Mouse (Mus musculus): Measurements from ENCODE around the gene Trdmt1. TPM values are rescaled to one million over a fixed set of nuclear protein-coding genes. Genes with fewer than 3 reads are reported as not detected.
A peak's percentile ranks its signal among the peaks of the same experiment; 100 is the strongest.

Trdmt1 gene
- polyA plus RNA-seq, 1 experiment from 2014 or later: 11.7 TPM

DNA sequence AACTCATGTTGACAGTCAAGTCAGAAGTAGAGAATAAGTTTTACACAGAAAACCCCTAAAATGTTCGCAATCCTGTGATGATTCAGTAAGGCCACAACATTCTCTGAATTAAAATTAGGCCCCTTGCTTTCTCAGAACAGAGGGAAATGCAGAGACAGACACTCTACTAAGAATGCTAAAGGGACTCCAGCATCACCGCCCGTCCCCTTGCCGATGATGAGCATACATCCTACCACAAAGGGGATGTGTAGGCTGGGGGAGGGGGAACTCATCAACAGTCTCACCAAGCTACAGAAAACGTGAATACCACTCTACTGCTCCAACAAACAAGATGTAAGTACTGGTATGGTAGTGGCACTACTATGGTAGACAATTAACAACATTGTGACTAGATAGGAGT is 15.3 kb upstream of the Trdmt1 start:
- WGBS: 82% methylated on average over 5 of the region's 5 CpGs
- H3K27ac ChIP-seq (ENCODE audit: low read depth, low read length): no peak overlapping the region
- H3K9ac ChIP-seq (replicated peaks; ENCODE audit: low read depth, low read length): no peak overlapping the region
- H3K36me3 ChIP-seq (ENCODE audit: control insufficient read depth, insufficient read depth, low read length): no peaks in the 10 kb centered on the region
- no peak overlapping the region for H3K4me3 ChIP-seq (ENCODE audit: low read depth, low read length)
- H3K9me3 ChIP-seq (ENCODE audit: control insufficient read depth, low read length): no peaks in the 10 kb centered on the region
- ATAC-seq (ENCODE audit: low read depth): no peak
- H3K4me1 ChIP-seq (ENCODE audit: control insufficient read depth, insufficient read depth, low read length): no peaks in the 10 kb centered on the region
- H3K4me2 ChIP-seq (ENCODE audit: low read depth, low read length): no peak overlapping the region
- no peaks in the 10 kb centered on the region for H3K27me3 ChIP-seq (ENCODE audit: control insufficient read depth, insufficient read depth, low read length)

DNA sequence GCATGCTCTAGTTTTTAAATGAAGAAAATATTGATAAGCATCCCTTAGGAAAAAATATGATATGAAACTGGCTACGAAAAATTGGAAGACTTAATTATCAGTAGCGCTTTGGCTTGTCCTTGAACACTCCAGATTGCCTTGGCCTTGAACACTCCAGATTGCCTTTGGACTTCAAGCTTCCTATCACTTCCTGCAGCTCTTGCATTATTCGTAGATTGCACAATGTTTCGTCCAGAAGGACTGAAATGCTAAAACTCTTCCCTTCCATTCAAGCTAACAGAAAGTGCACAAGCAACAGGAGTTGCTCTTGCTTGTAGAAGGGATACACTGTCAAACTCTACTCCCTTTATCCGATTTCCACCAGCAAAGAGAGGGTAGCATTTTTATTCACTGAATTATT is 14.8 kb upstream of the Trdmt1 start:
- ATAC-seq (ENCODE audit: low read depth): no peak
- no peak overlapping the region for H3K9ac ChIP-seq (replicated peaks; ENCODE audit: low read depth, low read length)
- WGBS: 93% methylated on average over 5 of the region's 5 CpGs
- H3K27me3 ChIP-seq (ENCODE audit: control insufficient read depth, insufficient read depth, low read length): no peaks in the 10 kb centered on the region
- H3K36me3 ChIP-seq (ENCODE audit: control insufficient read depth, insufficient read depth, low read length): no peaks in the 10 kb centered on the region
- H3K4me3 ChIP-seq (ENCODE audit: low read depth, low read length): no peak overlapping the region
- no peaks in the 10 kb centered on the region for H3K4me1 ChIP-seq (ENCODE audit: control insufficient read depth, insufficient read depth, low read length)
- H3K27ac ChIP-seq (ENCODE audit: low read depth, low read length): no peak overlapping the region
- H3K4me2 ChIP-seq (ENCODE audit: low read depth, low read length): no peak overlapping the region
- no peaks in the 10 kb centered on the region for H3K9me3 ChIP-seq (ENCODE audit: control insufficient read depth, low read length)

DNA sequence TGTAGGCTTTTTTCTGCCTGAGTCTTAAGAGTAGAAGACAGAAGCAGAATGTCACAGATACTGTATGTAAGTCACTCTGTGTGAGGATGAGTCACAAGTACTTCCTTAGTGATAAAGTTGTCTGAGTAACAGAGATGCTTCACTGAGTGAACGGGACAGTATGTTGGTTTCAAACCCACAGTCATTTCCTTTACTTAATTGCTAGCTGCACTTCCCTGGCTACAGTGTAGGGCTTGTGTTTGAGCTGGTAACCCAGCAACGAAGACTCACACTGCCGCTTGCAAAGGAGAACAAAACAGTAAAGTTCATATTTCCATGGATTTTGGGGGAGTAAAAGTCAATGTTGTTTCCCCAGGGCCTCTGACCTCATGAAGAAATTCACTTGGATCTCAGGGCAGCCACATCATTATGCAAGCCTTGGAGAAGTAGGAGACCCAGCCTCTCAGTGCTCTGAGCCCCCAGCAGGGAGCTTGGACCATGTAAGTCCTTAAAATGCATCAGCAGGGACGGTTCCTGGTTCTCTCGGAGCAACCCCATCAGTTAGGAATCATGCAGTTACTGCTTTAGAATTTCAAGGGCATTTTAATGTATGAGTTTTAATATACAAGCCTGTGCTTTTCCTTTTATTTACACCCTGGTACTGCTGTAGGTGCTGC is 14.3 kb upstream of the Trdmt1 start:
- no peaks in the 10 kb centered on the region for H3K4me1 ChIP-seq (ENCODE audit: control insufficient read depth, insufficient read depth, low read length)
- H3K4me2 ChIP-seq (ENCODE audit: low read depth, low read length): no peak overlapping the region
- no peak overlapping the region for H3K4me3 ChIP-seq (ENCODE audit: low read depth, low read length)
- 50% methylated on average over 5 of the region's 5 CpGs for WGBS
- peak; percentile 34; the same call in 1 of the 2 replicates for ATAC-seq (ENCODE audit: low read depth)
- no peaks in the 10 kb centered on the region for H3K36me3 ChIP-seq (ENCODE audit: control insufficient read depth, insufficient read depth, low read length)
- H3K9ac ChIP-seq (replicated peaks; ENCODE audit: low read depth, low read length): no peak overlapping the region
- no peaks in the 10 kb centered on the region for H3K27me3 ChIP-seq (ENCODE audit: control insufficient read depth, insufficient read depth, low read length)
- H3K27ac ChIP-seq (ENCODE audit: low read depth, low read length): no peak overlapping the region
- no peaks in the 10 kb centered on the region for H3K9me3 ChIP-seq (ENCODE audit: control insufficient read depth, low read length)

DNA sequence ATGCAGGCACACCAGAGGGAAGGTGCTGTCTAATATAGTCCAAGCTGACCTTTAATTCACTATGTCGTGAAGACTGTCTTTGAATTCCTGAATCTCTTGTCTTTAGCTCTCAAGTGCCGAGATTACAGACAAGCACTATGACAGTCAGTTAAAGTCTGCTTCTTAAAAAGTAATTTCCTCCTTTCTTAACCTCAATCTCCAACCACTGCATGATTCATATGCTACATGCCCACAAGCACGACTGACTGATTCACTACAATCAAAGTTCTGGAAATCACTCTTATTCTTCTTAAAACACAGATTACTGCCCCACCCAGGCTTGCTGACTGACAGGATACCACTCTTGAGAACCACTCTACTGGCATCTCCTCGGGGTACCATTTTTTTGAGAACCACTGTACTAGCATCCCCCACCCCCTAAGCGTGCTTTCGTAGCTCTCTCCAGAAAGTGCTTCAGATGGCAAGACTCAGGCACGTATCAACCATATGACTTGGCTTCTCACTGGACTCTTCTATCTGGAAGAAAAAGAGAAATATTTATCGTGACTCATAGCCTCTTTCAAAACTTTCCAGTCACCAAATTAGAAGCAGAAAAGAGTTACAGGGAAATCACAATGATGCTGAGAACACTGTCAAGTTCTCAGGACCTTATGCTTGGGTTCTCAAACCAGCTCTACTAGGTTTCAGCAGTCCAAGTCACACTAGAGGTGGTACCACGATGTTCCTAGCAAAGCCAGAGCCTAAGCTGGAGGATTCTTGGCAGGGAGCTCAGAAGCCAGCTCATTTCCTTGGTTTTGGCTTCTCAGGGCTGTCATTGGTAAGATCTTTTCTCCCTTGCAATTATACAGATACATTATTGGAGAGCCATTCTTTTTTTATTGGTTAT is 12.9 kb upstream of the Trdmt1 start:
- H3K9me3 ChIP-seq (ENCODE audit: control insufficient read depth, low read length): no peaks in the 10 kb centered on the region
- no peak for ATAC-seq (ENCODE audit: low read depth)
- no peak overlapping the region for H3K9ac ChIP-seq (replicated peaks; ENCODE audit: low read depth, low read length)
- no peaks in the 10 kb centered on the region for H3K27me3 ChIP-seq (ENCODE audit: control insufficient read depth, insufficient read depth, low read length)
- no peaks in the 10 kb centered on the region for H3K4me1 ChIP-seq (ENCODE audit: control insufficient read depth, insufficient read depth, low read length)
- no peaks in the 10 kb centered on the region for H3K36me3 ChIP-seq (ENCODE audit: control insufficient read depth, insufficient read depth, low read length)
- WGBS: 89% methylated on average over 9 of the region's 9 CpGs
- no peak overlapping the region for H3K27ac ChIP-seq (ENCODE audit: low read depth, low read length)
- H3K4me3 ChIP-seq (ENCODE audit: low read depth, low read length): no peak overlapping the region
- no peak overlapping the region for H3K4me2 ChIP-seq (ENCODE audit: low read depth, low read length)

DNA sequence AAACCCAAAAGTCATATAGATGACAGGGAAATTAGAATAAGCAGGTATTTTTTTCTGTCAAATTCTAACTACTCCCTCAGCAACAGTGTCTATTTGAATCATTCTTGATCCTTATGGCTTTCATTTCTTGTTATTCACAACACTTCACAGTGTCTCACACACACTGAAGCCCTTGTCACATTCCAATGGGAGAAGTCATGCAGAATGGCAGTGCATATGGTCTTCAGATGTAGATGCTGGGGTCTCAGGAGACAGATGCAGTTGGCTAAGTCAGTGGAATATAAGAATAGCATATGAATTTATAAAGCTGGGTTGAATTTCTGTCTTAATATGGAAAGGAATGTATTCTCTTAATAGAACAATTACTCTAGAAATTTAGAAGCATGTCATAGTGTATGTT is 11.8 kb upstream of the Trdmt1 start:
- Histone ChIP-seq H3K9me3 (ENCODE audit: control insufficient read depth, low read length) (no peaks in the 10 kb centered on the region), H3K4me3 (ENCODE audit: low read depth, low read length) (no peak overlapping the region), H3K4me2 (ENCODE audit: low read depth, low read length) (no peak overlapping the region), H3K9ac (replicated peaks; ENCODE audit: low read depth, low read length) (no peak overlapping the region), H3K27ac (ENCODE audit: low read depth, low read length) (no peak overlapping the region), H3K36me3 (ENCODE audit: control insufficient read depth, insufficient read depth, low read length) (no peaks in the 10 kb centered on the region), H3K4me1 (ENCODE audit: control insufficient read depth, insufficient read depth, low read length) (no peaks in the 10 kb centered on the region), H3K27me3 (ENCODE audit: control insufficient read depth, insufficient read depth, low read length) (no peaks in the 10 kb centered on the region)
- ATAC-seq (ENCODE audit: low read depth): no peak

DNA sequence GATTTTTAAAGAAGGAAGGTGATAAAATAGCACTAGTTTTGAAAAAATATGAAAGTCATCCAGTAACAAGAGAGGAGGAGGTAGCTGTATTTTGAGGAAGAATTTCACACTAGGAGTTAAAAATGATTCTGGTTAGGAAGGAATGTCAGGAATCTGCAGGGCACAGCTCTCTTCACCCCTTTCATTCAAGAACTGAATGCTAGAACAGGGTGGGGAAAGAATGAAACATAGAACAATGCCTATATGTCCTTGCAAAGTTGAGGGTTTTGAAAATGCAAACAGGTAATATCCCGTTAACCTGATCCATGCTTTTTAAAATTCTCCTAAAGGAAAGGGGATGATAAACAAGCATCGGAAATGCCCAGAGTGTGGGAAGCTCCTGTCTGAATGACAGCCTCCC is 9.5 kb upstream of the Trdmt1 start:
- H3K36me3 ChIP-seq (ENCODE audit: control insufficient read depth, insufficient read depth, low read length): no peaks in the 10 kb centered on the region
- 66% methylated on average over 2 of the region's 2 CpGs for WGBS
- no peak for ATAC-seq (ENCODE audit: low read depth)
- no peak overlapping the region for H3K4me2 ChIP-seq (ENCODE audit: low read depth, low read length)
- no peaks in the 10 kb centered on the region for H3K4me1 ChIP-seq (ENCODE audit: control insufficient read depth, insufficient read depth, low read length)
- no peak overlapping the region for H3K9ac ChIP-seq (replicated peaks; ENCODE audit: low read depth, low read length)
- H3K27me3 ChIP-seq (ENCODE audit: control insufficient read depth, insufficient read depth, low read length): no peaks in the 10 kb centered on the region
- H3K27ac ChIP-seq (ENCODE audit: low read depth, low read length): no peak overlapping the region
- no peak overlapping the region for H3K4me3 ChIP-seq (ENCODE audit: low read depth, low read length)
- no peaks in the 10 kb centered on the region for H3K9me3 ChIP-seq (ENCODE audit: control insufficient read depth, low read length)

DNA sequence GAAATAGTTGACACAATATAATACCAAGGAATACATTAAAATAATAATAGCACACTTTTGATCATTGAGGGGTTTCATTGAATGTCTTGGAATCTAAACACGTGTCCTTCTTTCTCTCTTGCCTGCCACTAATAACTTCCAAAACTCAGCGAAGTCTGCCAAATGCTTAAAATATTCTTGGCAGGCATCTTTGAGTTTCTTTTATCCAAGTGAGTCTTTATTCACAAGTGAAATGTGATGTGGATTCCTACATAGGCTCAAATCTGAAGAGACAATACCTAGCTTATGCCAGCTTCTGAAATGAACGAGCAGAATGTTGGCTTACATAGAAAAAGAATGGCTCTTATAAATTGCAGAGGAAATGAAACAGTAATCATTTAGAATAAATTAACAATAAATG is 4.3 kb upstream of the Trdmt1 start:
- no peaks in the 10 kb centered on the region for H3K36me3 ChIP-seq (ENCODE audit: control insufficient read depth, insufficient read depth, low read length)
- no peaks in the 10 kb centered on the region for H3K9me3 ChIP-seq (ENCODE audit: control insufficient read depth, low read length)
- no peak overlapping the region for H3K27ac ChIP-seq (ENCODE audit: low read depth, low read length)
- H3K4me1 ChIP-seq (ENCODE audit: control insufficient read depth, insufficient read depth, low read length): peaks cover 4% of the 10 kb centered on the region
- no peaks in the 10 kb centered on the region for H3K27me3 ChIP-seq (ENCODE audit: control insufficient read depth, insufficient read depth, low read length)
- H3K9ac ChIP-seq (replicated peaks; ENCODE audit: low read depth, low read length): no peak overlapping the region
- ATAC-seq (ENCODE audit: low read depth): no peak
- 79% methylated on average over 3 of the region's 3 CpGs for WGBS
- H3K4me3 ChIP-seq (ENCODE audit: low read depth, low read length): no peak overlapping the region
- no peak overlapping the region for H3K4me2 ChIP-seq (ENCODE audit: low read depth, low read length)

DNA sequence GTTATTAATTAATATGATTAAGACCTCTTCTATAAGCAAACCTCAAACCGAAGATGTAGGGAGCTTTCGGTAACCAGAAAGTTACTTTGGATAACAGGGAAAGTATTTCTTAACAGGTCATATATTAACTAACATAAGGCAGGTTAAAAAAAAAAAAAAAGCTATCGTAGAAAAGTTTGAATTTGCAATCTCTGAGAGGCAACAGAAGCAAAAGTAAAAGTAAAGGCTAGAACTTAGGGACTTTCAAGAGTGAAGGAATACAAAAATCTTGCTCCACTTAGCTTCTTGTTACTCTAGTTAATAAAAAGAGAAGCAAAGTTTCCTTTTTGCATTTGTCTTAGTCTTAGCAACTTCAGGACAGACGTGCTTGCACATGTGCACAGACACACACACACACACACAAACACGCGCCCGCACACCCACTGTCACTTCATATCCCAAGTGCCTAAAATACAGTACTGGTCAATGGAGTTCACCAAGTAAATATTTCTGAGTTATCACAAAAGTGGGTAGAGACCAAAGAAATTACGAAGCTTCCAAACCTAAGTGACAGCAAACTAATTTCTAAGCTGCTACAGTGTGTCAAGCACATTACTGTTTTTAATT is 846 bp downstream of the Trdmt1 start:
- no peak; the same call in none of the 2 replicates for ATAC-seq (ENCODE audit: low read depth)
- 47% methylated on average over 8 of the region's 8 CpGs for WGBS
- peaks cover 5% of the 10 kb centered on the region for H3K4me1 ChIP-seq (ENCODE audit: control insufficient read depth, insufficient read depth, low read length)
- no peak overlapping the region; the same call in 1 of the 2 replicates for H3K9ac ChIP-seq (replicated peaks; ENCODE audit: low read depth, low read length)
- no peaks in the 10 kb centered on the region for H3K9me3 ChIP-seq (ENCODE audit: control insufficient read depth, low read length)
- peak overlapping the region; percentile 65 for H3K4me3 ChIP-seq (ENCODE audit: low read depth, low read length)
- no peaks in the 10 kb centered on the region for H3K36me3 ChIP-seq (ENCODE audit: control insufficient read depth, insufficient read depth, low read length)
- H3K27ac ChIP-seq (ENCODE audit: low read depth, low read length): peak overlapping the region; percentile 90; the same call in 1 of the 2 replicates
- H3K4me2 ChIP-seq (ENCODE audit: low read depth, low read length): peak overlapping the region; percentile 71
- no peaks in the 10 kb centered on the region for H3K27me3 ChIP-seq (ENCODE audit: control insufficient read depth, insufficient read depth, low read length)

DNA sequence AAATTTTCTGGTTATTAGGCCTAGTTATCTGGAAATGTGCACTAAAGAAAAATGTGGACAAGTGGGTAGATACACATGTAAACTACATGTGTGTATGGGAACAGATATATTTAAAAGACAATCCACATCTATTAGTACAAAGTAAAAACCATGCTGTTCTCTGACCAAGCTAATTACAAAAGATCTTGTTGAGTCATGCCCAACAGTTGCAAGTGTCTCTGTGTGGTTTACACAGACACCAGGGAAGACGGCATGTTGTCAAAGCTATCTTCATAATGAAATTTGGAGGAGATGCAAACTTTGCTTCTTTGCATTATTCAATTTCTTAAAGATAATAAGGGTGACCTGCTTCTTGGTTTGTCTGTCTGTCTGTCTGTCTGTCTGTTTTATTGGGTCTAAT is 4.6 kb downstream of the Trdmt1 start:
- H3K27ac ChIP-seq (ENCODE audit: low read depth, low read length): no peak overlapping the region
- H3K4me1 ChIP-seq (ENCODE audit: control insufficient read depth, insufficient read depth, low read length): peaks cover 5% of the 10 kb centered on the region
- H3K9ac ChIP-seq (replicated peaks; ENCODE audit: low read depth, low read length): no peak overlapping the region
- no peaks in the 10 kb centered on the region for H3K9me3 ChIP-seq (ENCODE audit: control insufficient read depth, low read length)
- H3K4me3 ChIP-seq (ENCODE audit: low read depth, low read length): no peak overlapping the region
- 92% methylated on average over 1 of the region's 1 CpGs for WGBS
- H3K27me3 ChIP-seq (ENCODE audit: control insufficient read depth, insufficient read depth, low read length): no peaks in the 10 kb centered on the region
- ATAC-seq (ENCODE audit: low read depth): no peak
- H3K4me2 ChIP-seq (ENCODE audit: low read depth, low read length): no peak overlapping the region
- H3K36me3 ChIP-seq (ENCODE audit: control insufficient read depth, insufficient read depth, low read length): no peaks in the 10 kb centered on the region

Data from neural tube, embryonic 14.5 days (tissue).